Mouse (Mus musculus): ENCODE measurements around the gene Agl. TPM values are rescaled to one million over a fixed set of nuclear protein-coding genes. Genes with fewer than 3 reads are reported as not detected.
"Not testable (repeated sequence)": the region's sequence is repeated elsewhere in the genome, so short reads cannot be mapped to it uniquely, and the experiment has no call there.

Gene Agl
- polyA plus RNA-seq, 1 experiment from 2014 or later: 150 TPM

DNA sequence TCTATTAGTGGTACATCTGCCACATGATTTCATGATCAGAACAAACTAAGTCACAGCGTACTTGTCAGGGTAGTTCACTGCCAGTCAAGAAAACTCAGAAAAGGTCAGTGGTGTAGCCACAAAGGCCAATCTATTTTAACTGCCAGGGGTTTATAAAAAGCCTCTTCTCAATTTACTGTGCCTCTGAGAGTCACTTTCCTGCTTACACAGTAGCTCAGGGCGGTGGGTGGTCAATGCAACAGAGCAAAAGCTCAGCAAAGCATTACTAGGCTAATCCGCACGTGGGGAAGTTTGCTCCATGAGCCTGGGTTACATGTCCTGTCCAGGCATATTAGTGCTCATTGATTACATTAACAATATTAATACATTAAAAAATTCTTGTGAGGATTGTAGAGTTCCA lies 8.0 kb upstream of the Agl start:
- no peaks in the 10 kb centered on the region for H3K36me3 ChIP-seq
- no peak overlapping the region for H3K9ac ChIP-seq
- no peaks in the 10 kb centered on the region for H3K9me3 ChIP-seq (replicated peaks)
- H3K4me3 ChIP-seq: no peak overlapping the region
- H3K4me2 ChIP-seq: no peak overlapping the region
- WGBS: 79% methylated on average over 4 of the region's 4 CpGs
- no peaks in the 10 kb centered on the region for H3K27me3 ChIP-seq
- ATAC-seq (replicated peaks; ENCODE audit: insufficient number of reproducible peaks, insufficient read depth, low FRiP score, low read depth): no peak
- no peak overlapping the region for H3K27ac ChIP-seq
- peaks cover 5% of the 10 kb centered on the region; the same call in 1 of the 2 replicates for H3K4me1 ChIP-seq (replicated peaks)

DNA sequence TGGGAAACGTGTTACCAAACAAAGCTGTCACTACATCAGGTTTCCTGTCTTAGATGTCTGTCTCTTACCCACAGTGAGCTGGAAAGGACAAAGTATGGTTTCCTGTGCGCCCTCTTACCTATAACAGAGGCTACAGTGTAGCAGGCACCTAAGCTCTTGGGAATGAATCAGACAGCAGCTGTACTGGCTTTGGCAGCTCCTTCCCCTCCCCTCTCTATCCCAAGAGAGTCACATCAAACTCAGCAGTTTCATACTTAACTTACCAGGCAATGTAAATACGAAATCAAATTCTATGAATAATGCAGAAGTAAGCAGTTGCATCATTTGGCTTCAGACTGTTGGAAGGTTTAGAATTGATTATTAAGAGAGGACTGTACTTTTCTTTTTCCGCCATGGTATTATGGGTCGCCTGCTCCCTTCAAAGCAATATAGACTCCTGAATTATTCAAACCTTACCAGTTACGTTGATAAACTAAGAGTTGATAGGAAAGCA lies 7.4 kb upstream of the Agl start:
- Histone ChIP-seq H3K4me2 (no peak overlapping the region), H3K9me3 (replicated peaks) (no peaks in the 10 kb centered on the region), H3K4me3 (no peak overlapping the region), H3K27ac (no peak overlapping the region), H3K36me3 (no peaks in the 10 kb centered on the region), H3K9ac (no peak overlapping the region), H3K27me3 (no peaks in the 10 kb centered on the region), H3K4me1 (replicated peaks) (peaks cover 5% of the 10 kb centered on the region; the same call in 1 of the 2 replicates)
- 75% methylated on average over 6 of the region's 6 CpGs for WGBS
- ATAC-seq (replicated peaks; ENCODE audit: insufficient number of reproducible peaks, insufficient read depth, low FRiP score, low read depth): no peak

DNA sequence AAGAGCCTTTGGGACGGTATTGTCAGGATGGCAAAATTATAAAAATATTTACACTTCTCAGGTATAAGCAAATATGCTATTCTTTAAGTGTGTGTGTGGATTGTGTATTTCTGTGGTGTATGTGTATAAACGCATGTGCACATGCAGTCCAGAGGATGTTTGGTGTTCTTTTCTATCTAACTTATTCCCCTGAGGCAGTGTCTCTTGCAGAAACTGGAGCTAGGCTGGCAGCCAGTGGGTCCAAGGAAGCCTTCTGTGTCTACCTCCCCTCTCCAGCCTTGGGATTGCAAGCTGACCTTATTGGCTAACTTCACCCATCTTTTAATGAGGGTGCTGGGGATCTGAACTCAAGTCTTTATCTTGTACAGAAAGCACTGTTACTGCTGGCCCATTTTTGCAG lies 5.0 kb upstream of the Agl start:
- H3K4me3 ChIP-seq: no peak overlapping the region
- H3K9ac ChIP-seq: no peak overlapping the region
- no peaks in the 10 kb centered on the region for H3K9me3 ChIP-seq (replicated peaks)
- 78% methylated on average over 2 of the region's 2 CpGs for WGBS
- peaks cover 5% of the 10 kb centered on the region; the same call in 1 of the 2 replicates for H3K4me1 ChIP-seq (replicated peaks)
- no peak overlapping the region for H3K27ac ChIP-seq
- no peak overlapping the region for H3K4me2 ChIP-seq
- H3K36me3 ChIP-seq: no peaks in the 10 kb centered on the region
- ATAC-seq (replicated peaks; ENCODE audit: insufficient number of reproducible peaks, insufficient read depth, low FRiP score, low read depth): no peak
- no peaks in the 10 kb centered on the region for H3K27me3 ChIP-seq

DNA sequence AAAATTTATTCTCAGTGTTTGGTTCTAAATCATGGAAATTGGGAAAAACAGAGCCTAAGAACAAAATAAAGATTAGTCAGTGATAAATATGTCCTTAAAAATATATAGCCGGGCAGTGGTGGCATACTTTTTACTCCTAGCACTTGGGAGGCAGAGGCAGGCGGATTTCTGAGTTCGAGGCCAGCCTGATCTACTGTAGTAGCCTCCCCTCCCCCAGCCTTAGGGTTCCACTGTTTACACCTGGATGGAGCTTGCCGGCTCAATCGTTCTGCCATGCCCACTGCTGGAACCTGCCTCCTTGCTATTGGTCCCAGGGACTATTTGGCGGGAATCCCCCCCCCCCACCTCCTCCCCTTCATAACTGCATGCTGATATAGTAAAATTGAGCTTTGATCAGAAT lies 2.4 kb upstream of the Agl start:
- WGBS: 81% methylated on average over 6 of the region's 6 CpGs
- H3K9ac ChIP-seq; ATAC-seq (replicated peaks; ENCODE audit: insufficient number of reproducible peaks, insufficient read depth, low FRiP score, low read depth); H3K4me2 ChIP-seq; H3K9me3 ChIP-seq (replicated peaks); H3K27me3 ChIP-seq; H3K4me1 ChIP-seq (replicated peaks); H3K4me3 ChIP-seq; H3K27ac ChIP-seq; H3K36me3 ChIP-seq: not testable (repeated sequence)

DNA sequence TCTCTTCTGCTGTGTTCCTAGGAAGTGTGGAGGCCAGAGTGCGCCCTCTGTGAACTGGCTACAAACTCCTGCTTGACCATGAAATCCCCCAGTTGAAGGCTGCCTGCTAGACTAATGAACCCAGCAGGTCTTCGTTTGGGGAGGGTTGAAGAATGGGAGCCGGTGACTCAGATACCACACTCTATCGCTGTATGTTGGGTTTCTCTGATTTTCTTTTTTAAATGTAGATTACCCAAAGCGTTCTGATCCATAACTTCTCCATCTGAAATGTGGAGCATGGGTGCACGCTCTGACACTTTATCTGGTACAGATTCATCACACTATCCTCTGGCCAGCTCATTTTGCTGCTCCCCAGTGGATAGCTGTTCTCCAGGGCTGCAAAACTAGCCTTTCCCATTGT lies 1.3 kb upstream of the Agl start:
- H3K27me3 ChIP-seq: no peaks in the 10 kb centered on the region
- no peak overlapping the region for H3K4me3 ChIP-seq
- 94% methylated on average over 6 of the region's 6 CpGs for WGBS

DNA sequence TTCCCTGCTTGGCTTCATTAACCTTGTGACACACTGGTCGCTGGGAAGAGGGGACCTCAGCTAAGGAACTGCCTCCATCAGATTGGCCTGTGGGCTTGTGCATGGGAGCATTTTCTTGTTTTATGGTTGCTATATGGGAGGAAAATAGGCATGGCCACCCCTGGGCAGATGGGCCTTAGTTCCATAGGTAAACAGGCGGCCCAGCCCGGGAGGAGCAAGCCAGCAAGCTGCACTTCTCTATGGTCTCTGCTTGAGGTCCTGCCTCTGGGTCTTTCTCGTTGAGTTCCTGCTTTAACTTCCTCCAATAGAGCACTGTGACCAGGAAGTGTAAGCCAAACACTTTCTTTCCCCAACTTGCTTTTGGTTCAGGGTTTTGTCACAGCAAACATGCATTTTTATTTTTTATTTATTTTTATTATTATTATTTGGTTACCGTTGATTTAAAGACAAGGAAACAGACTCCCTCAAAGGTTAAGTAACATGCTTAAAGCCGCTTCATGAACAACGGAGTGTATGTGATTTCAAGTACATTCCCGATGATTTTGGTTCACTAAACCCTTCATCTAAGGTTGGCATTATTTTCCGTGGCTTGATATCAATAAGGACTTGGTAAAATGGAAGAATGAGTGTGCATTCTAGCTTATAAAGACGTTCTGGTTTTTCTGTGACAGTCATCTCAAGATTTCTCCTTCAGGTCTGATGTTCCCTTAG lies 696 bp upstream of the Agl start:
- H3K4me1 ChIP-seq (replicated peaks): no peaks in the 10 kb centered on the region; the same call in 1 of the 2 replicates
- no peaks in the 10 kb centered on the region for H3K27me3 ChIP-seq
- WGBS: 59% methylated on average over 10 of the region's 10 CpGs
- peak overlapping the region; percentile 66 for H3K9ac ChIP-seq
- H3K36me3 ChIP-seq: no peaks in the 10 kb centered on the region
- peak overlapping the region; percentile 69 for H3K4me3 ChIP-seq
- ATAC-seq (replicated peaks; ENCODE audit: insufficient number of reproducible peaks, insufficient read depth, low FRiP score, low read depth): peak; percentile 5; the same call in 1 of the 2 replicates
- peak overlapping the region; percentile 96 for H3K27ac ChIP-seq
- H3K4me2 ChIP-seq: peak overlapping the region; percentile 79
- H3K9me3 ChIP-seq (replicated peaks): no peaks in the 10 kb centered on the region

More for the DNA sequence above, 1.3 kb upstream of the Agl start:
- no peak overlapping the region for H3K9ac ChIP-seq
- H3K4me2 ChIP-seq: no peak overlapping the region
- H3K27ac ChIP-seq: 0 out of 2 replicates have a peak overlapping the region, but pooled peaks have one; percentile 96
- H3K9me3 ChIP-seq (replicated peaks): no peaks in the 10 kb centered on the region
- no peaks in the 10 kb centered on the region for H3K36me3 ChIP-seq
- no peaks in the 10 kb centered on the region; the same call in 1 of the 2 replicates for H3K4me1 ChIP-seq (replicated peaks)
- ATAC-seq (replicated peaks; ENCODE audit: insufficient number of reproducible peaks, insufficient read depth, low FRiP score, low read depth): no peak

DNA sequence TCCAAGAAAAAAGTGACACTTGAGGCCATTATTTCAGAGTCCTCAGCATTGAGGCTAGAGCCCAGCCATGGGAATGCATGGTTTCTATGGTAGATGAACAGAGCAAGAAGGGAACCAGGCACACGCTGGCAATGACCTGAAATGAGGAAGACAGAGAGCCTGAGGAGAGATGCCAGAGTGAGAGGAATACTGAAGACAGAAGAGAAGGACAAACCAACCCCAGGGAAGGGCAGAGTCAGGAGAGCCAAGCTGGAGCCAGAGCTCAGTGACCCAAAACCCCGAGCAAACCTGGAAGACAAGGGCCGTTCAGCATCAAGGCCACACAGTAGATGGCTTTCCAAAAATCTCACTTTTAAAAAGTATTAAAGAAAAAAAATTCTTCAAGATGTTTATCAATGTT lies 2.1 kb downstream of the Agl start:
- peak overlapping the region; percentile 66 for H3K9ac ChIP-seq
- peak overlapping the region; percentile 68 for H3K27ac ChIP-seq
- no peak for ATAC-seq (replicated peaks; ENCODE audit: insufficient number of reproducible peaks, insufficient read depth, low FRiP score, low read depth)
- peak overlapping the region; percentile 69 for H3K4me3 ChIP-seq
- H3K4me2 ChIP-seq: peak overlapping the region; percentile 79
- no peaks in the 10 kb centered on the region for H3K27me3 ChIP-seq
- 69% methylated on average over 3 of the region's 3 CpGs for WGBS
- peaks cover 18% of the 10 kb centered on the region for H3K4me1 ChIP-seq (replicated peaks)
- no peaks in the 10 kb centered on the region for H3K9me3 ChIP-seq (replicated peaks)
- peaks cover 12% of the 10 kb centered on the region for H3K36me3 ChIP-seq

DNA sequence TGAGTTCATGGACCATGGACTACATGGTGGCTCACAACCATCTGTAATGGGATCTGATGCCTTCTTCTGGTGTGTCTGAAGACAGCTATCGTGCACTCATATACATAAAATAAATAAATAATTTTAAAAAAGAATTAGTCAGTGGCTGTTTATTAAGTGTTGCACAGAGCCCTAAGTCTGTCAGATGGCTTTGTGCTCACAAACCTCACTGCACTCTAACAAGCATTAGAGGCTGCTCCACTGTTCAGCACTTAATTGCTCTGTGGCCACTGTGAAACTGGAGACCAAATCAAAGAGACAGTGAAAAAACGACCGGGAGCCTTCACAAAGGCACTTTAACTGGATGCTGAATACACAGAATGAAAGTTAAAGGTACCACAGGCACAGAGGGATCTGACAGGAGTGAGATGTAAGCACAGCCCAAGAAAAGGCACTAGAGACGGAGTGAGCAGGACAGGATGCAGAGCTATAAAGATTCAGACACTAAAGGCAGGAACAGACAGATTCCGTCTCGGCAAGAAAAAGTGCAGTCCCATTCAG lies 3.1 kb downstream of the Agl start:
- Histone ChIP-seq H3K9me3 (replicated peaks) (no peaks in the 10 kb centered on the region), H3K9ac (peak overlapping the region; percentile 53), H3K4me2 (peak overlapping the region; percentile 79), H3K36me3 (peaks cover 15% of the 10 kb centered on the region), H3K27me3 (no peaks in the 10 kb centered on the region), H3K27ac (peak overlapping the region; percentile 72), H3K4me1 (replicated peaks) (peaks cover 23% of the 10 kb centered on the region), H3K4me3 (peak overlapping the region; percentile 69)
- 42% methylated on average over 6 of the region's 6 CpGs for WGBS
- ATAC-seq (replicated peaks; ENCODE audit: insufficient number of reproducible peaks, insufficient read depth, low FRiP score, low read depth): no peak

GRCm38 (mm10) chr3:116801755-116802154 lies 6.2 kb downstream of the Agl start:
- Histone ChIP-seq H3K9ac (peak overlapping the region; percentile 3; the same call in 1 of the 2 replicates), H3K27ac (peak overlapping the region; percentile 74), H3K4me3 (peak overlapping the region; percentile 31), H3K36me3 (peaks cover 28% of the 10 kb centered on the region), H3K27me3 (no peaks in the 10 kb centered on the region), H3K4me1 (replicated peaks) (peaks cover 29% of the 10 kb centered on the region), H3K9me3 (replicated peaks) (no peaks in the 10 kb centered on the region), H3K4me2 (peak overlapping the region; percentile 55)
- WGBS: 23% methylated on average over 8 of the region's 8 CpGs
- peak; percentile 61; the same call in 1 of the 2 replicates for ATAC-seq (replicated peaks; ENCODE audit: insufficient number of reproducible peaks, insufficient read depth, low FRiP score, low read depth)

GRCm38 (mm10) chr3:116798821-116799510 lies 9.0 kb downstream of the Agl start:
- no peaks in the 10 kb centered on the region for H3K9me3 ChIP-seq (replicated peaks)
- no peak overlapping the region for H3K4me3 ChIP-seq
- no peak overlapping the region for H3K27ac ChIP-seq
- no peak for ATAC-seq (replicated peaks; ENCODE audit: insufficient number of reproducible peaks, insufficient read depth, low FRiP score, low read depth)
- no peaks in the 10 kb centered on the region for H3K27me3 ChIP-seq
- WGBS: 59% methylated on average over 4 of the region's 4 CpGs
- peaks cover 42% of the 10 kb centered on the region for H3K36me3 ChIP-seq
- no peak overlapping the region for H3K9ac ChIP-seq
- no peak overlapping the region for H3K4me2 ChIP-seq
- peaks cover 29% of the 10 kb centered on the region for H3K4me1 ChIP-seq (replicated peaks)

GRCm38 (mm10) chr3:116788851-116789250 lies 19.1 kb downstream of the Agl start:
- Histone ChIP-seq H3K36me3 (peaks cover 83% of the 10 kb centered on the region), H3K4me3 (no peak overlapping the region), H3K27ac (no peak overlapping the region), H3K9me3 (replicated peaks) (no peaks in the 10 kb centered on the region), H3K9ac (no peak overlapping the region), H3K4me2 (no peak overlapping the region), H3K27me3 (no peaks in the 10 kb centered on the region), H3K4me1 (replicated peaks) (no peaks in the 10 kb centered on the region)
- no peak for ATAC-seq (replicated peaks; ENCODE audit: insufficient number of reproducible peaks, insufficient read depth, low FRiP score, low read depth)
- 81% methylated on average over 5 of the region's 5 CpGs for WGBS

Measured in heart, embryonic 15.5 days (tissue).